Mouse (Mus musculus) granulocyte monocyte progenitor cell, adult 5-6 weeks (primary cell): ENCODE data around the gene Ostm1. TPM values are rescaled to one million over a fixed set of nuclear protein-coding genes. Genes with fewer than 3 reads are reported as not detected.

Source experiments
- ATAC-seq: replicated peaks from 2 replicates; pipeline ENCODE4 v1.8.0; 2016; ENCODE audit warnings: mild to moderate bottlenecking, moderate TSS enrichment, inconsistent platforms; ENCODE audit not compliant: poor library complexity, severe bottlenecking
- total RNA-seq, 2 experiments: library from RNA; stranded (forward) in 1 of 2; stranded (reverse) in 1 of 2; fragments of 200-712, 200-1000 nt in 1 of 2; fragments of >200 nt in 1 of 2; fragmentation: Nextera tagmentation in 1 of 2; gene quantifications; 2 replicates each; pipeline ENCODE4 v1.2.3; 2014 to 2017

Ostm1 gene
- total RNA-seq, 2 experiments from 2014 or later = 33.4 to 47.2 TPM

DNA sequence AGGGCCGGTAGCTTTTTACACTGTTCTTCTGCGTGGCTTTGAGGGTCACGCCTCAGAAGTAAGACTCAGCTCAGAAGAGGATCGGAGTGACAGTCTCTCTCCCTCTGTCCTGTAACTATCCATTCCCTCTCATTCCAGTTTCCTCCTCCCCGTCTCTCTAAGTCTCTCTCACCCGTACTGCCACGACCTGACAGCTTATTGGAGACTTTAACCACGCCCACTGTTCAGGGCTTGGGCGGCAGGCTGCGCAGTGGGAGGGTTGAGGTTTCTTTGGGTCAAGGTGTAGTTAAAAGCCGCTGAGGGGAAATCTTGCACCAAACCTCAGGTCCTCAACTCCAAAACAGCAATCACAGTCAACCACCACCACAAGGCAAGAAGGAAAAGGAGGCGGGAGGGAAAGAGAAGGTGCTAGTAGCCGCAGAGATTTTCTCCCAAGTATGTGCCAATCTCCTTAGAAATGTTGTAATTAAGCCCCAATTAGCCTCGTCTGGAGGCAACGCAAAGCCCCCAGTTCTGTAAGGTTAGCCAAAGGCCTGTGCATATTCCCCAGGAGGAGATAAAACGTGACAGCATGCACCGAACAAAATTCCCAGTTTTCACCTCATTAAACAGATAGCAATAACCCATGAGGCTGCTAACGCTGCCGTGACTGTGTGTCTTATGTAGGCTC, 131.9 kb downstream of the Ostm1 start:
- peak; percentile 46 for ATAC-seq

DNA sequence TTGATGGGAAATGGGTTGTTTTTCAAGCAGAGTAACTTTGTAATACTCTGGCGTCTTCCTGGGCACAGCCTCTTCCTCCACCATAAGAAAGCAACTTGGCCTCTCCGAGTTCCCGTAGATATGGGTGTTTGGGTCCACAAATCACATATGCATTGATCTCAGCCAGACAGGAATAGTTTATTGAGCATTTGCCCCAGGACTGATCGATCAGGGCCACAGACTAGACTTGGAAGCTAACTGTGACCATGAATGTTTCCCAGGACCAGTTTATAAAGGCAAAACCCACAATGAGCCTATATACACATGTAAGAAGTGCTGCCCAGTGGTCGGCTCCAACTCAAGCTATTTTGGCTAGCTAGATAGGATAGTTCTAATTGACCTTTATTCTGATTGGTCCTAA, 138.5 kb downstream of the Ostm1 start:
- no peak for ATAC-seq

DNA sequence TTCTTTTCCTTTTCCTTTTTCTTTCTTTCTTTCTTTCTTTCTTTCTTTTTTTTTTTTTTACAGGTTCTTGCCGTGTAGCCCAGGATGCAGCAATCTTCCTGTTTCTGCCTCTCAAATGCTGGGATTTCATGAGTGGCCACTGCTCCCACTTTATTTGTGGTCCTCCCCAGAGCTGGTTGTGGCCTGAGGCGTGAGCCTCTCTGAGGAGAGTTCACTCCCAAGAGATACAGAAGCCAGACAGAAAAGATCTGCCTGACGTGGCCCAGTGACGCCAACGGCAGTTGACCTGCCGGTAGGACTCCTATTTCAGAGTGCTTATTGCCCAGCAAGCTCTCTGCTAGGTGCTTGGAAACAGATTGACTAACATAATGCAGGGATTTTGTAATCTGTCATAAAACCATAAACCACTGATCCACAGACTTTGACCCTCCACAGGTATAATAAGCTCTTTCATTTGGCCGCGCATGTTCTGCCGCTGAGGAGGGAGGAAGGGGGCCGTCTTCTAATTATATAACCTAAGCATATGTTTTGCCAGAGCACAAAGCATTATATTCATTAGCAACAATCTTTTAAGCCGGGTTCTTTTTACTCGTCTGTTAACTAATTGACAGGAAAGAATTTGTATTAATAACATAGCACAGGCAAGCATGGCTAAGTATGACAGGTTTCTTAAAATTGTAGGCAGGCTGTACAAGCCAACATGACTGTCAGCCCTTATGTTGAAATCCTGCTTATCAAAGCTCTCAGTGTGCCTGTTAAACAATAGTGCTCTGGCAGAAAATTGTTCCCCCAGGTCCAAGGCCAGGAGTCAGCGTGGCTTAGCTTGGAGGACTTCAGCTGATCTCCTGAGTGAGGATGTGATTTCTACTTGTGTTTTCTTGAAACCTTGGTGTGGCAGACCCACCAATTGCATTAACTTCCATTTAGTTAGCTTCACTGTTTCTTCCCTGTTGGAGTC, 139.9 kb downstream of the Ostm1 start:
- ATAC-seq = no peak

DNA sequence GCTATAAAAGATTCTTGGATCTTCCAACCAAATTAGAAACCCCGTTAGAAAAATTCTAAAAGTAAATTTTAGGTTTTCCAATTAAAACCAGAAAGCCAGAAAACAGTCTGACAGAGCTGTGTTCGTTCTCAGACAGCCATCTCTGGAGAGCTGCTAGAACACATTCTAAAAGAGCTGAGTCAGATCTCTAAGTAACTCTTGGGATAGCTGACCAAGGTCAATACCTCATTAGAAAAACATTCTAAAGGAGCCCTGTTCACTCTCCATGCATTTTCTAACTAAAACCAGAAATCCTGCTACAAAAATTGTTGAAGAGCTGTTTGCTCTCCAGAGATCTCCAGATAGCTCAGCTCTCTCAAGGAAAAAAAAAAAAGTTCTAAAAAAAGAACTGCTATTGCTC, 146.0 kb downstream of the Ostm1 start:
- no peak for ATAC-seq

DNA sequence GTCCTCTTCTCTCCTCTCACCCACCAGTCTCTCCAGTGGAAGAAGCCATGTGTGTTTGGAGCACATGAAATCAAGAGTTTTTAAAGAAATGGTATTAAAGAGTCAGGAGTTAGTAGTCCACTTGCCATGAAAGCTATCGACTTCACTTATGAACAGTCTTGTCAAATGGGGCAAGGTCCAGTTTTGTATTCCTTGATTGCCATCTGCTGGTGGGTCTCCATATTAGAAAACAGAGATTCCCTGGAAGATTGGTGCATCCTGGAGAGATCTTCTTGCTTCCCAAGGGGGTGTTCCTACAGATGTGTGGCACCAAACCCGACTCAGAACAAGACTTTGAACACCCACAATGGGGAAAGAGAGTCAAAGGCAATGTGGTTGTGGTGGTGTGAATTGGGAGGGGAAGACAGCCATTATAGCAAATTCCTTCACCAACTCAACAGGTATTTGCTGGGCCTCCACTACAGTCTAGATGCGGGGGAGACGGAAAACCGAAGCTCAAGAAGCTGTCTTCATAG, 151.0 kb downstream of the Ostm1 start:
- ATAC-seq = no peak

DNA sequence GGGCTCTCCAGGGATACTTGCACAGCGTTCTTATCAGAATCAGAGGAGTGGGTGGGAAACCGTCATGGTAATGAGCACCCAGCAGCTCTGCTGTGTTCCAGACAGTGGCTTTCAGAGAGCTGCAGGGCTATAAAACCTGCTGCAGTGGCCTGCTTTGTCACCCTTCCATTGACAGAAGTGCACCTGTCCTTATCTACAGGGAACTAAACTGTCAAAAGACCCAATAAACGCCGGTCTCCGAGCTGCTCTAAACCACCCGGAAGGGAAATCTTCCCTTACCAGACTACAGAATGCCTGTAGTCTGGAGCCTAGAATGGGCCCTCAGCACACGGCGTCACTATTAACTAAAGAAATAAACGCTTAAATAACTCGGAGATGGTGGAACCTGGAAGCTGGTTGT, 168.2 kb downstream of the Ostm1 start:
- ATAC-seq = no peak

Other genes with a start within 250 kb of the Ostm1 start
- gene Afg1l, start 105.3 kb upstream of the Ostm1 start, total RNA-seq (2014; fragmentation: Nextera tagmentation) = 3.9 and 7.7 TPM in 2 replicates
- 3.0 and 5.8 TPM in 2 replicates for gene Afg1l, start 105.3 kb upstream of the Ostm1 start, total RNA-seq (2017)
- 214 and 219 TPM in 2 replicates for gene Snx3, start 81.8 kb upstream of the Ostm1 start, total RNA-seq (2014; fragmentation: Nextera tagmentation)
- 91.6 and 94.3 TPM in 2 replicates for gene Snx3, start 81.8 kb upstream of the Ostm1 start, total RNA-seq (2017)
- not detected in 2 replicates for gene Nr2e1, start 190 bp upstream of the Ostm1 start, total RNA-seq (2014; fragmentation: Nextera tagmentation)
- not detected in 2 replicates for gene Nr2e1, start 190 bp upstream of the Ostm1 start, total RNA-seq (2017)
- gene Sec63, start 177.7 kb downstream of the Ostm1 start, total RNA-seq (2014; fragmentation: Nextera tagmentation) = 45.5 and 54.6 TPM in 2 replicates
- gene Sec63, start 177.7 kb downstream of the Ostm1 start, total RNA-seq (2017) = 46.8 and 68.4 TPM in 2 replicates